Mouse (Mus musculus) testis, adult 2 months (tissue): ENCODE measurements around the gene Nos1ap.

Experiments
- CTCF ChIP-seq: fragments of 200-500 bp; IDR thresholded peaks from 2 replicates; pipeline ENCODE4 v1.5.1; 2012; ENCODE audit warnings: low read depth, mild to moderate bottlenecking, inconsistent platforms, low read length, moderate library complexity; ENCODE audit not compliant: control insufficient read depth, insufficient read depth, insufficient replicate concordance
- POLR2A ChIP-seq: fragments of 200-500 bp; IDR thresholded peaks from 2 replicates; pipeline ENCODE4 v1.6.1; 2012; ENCODE audit warnings: low read depth, mild to moderate bottlenecking, inconsistent platforms, low read length, moderate library complexity; ENCODE audit not compliant: control insufficient read depth

DNA sequence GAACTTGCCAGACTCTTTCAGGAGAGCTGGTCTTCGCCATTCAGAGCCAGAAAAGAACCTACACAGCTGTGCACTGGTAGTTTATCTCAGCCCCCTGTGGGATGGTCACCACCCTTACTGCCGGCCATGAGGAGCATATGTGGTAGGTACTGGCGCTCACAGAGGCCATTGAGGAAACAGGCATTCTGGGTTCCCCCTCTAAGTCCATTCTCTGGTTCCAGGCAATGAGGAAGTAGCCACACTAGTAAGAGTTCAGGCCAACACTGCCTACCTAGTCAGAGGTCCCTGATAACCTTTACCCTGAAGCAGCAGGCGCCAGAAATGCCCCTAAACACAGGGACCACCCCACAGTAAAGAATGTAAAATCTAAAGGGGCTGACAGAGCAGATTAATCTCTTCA, 97.6 kb downstream of the Nos1ap start:
- TF ChIP-seq POLR2A (no peak), CTCF (no peak)
